Mouse (Mus musculus) mesoderm, embryonic 11.5 days (tissue): ENCODE measurements at regions not wholly inside any gene's neighbourhood (a gene's known extent, or its start where the extent isn't known, plus 50 kb on each side); places are given as distances from the start of the nearest gene placed in this dataset.
A peak's percentile ranks its signal among the peaks of the same experiment; 100 is the strongest.

Experiments
- DNase-seq: peaks from one replicate; pipeline ENCODE4 v3.0.0-alpha.2; 2012; ENCODE audit warnings: low read depth, low spot score

DNA sequence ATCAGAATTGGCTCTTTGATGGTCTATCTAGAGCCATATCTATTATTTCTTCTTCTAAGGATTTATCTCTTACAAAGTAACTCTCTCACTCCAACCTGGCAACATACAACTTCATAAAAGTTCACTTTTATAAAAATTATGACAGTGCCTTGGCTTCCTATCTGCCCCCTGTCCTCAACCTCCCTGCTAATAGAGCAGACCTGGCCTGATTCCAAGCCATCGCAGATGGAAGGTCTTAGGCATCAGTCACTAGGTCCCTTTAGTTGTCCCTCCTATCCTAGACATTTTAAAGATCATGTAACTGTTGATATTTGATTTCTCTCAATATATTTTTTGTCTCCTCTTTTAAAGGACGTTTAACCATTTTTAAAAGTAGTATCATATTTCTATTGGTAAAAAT lies 1974.3 kb upstream of the Slc39a10 start:
- DNase-seq, result no peak

GRCm38 (mm10) chr1:48881373-48881772 lies 1988.7 kb upstream of the Slc39a10 start:
- DNase-seq, result peak; percentile 56

DNA sequence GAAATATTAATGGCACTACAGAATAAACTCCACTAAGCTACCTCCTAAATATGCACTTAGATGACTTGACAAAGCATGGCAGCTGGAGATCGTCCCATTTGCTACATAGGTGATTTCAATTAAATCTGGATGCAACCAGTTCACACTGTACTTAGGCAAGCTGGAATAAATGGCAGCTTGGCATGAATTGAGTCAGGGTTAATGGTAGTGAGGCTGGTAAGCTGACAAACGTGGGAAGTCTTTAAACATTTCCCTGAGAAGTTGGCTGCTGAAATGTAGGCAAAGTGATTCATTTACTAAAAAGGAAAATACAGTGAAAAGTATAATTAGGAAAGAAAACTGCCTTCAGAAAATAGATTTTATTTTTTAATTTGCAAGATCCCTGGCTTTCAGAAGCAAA lies 2000.9 kb upstream of the Slc39a10 start:
- DNase-seq, result no peak

DNA sequence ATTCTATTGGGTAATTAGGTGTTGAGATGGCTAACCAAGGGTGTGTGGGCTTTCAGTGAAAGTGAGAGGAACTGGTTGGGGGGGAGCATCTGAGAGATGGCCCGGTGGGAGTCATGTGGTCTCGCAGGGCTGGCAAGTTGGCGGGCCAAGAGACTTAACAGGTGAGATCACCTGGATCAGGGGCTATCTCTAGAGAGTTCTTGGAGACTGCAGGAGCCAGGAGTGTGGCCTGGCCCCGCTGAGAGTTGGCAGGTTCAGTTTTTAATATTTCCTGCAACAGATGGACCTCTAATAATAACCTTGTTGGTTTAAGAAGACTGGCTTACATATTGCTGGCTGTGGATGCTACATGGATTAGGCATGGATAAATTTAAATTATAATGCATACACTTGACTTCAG lies 1984.0 kb upstream of the Tmeff2 start:
- no peak for DNase-seq

DNA sequence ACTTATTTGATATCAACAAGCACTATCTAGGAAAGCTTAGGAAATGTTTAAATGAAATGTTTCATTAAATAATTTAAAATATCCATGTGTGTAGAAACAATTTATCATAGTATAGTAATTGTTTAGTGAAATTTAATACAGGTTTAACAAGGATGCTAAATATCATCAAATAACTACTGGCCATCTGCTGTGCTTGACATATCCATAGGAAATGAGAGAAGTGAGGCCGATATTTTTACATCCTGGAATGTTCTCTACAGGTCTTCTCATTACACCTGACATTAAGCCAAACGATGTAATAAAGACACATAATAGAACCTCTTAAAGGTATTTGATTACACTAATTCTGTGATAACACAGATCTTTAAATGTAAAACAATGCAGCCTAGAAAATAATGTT lies 1957.3 kb upstream of the Tmeff2 start:
- DNase-seq, result no peak

GRCm38 (mm10) chr1:48943826-48944225 lies 1956.6 kb upstream of the Tmeff2 start:
- no peak for DNase-seq
